In the genomic region with DNA sequence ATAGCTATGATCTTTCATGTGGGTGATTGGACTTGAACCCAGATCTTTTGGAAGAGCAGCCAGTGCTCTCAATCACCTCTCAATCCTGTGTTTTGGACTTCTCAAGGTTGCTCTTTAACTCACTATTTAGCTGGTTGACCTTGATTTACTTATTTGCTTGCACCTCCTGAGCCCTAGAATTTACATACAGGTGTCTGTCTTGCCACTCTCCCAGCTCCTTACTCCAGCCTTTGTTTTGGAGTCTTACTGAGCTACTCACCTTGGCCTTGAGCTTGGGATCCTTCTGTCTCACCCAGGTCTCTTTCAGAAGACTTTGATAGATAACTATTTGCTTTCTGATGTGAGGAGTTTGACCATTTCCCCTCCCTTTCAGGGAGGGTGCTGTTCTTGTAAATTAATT, we compare ENCODE assay signal across 20 mouse cellular contexts. TPM values are rescaled to one million over a fixed set of nuclear protein-coding genes. Genes with fewer than 3 reads are reported as not detected.
A peak's percentile ranks its signal among the peaks of the same experiment; 100 is the strongest.
DNase-seq lines count a peak whose midpoint lies in the region; ATAC-seq and TF ChIP-seq lines count a peak whose summit lies in the region.
"Had no signal": no experiment of that assay in that cellular context is flagged by ENCODE, and none has a peak within 500 bp of the region (broad histone marks: within the 10 kb centered on the region; RNA-seq: fewer than 3 reads in every experiment).

No protein-coding gene starts in this region.

- H3K9me3 ChIP-seq in hindbrain, embryonic 15.5 days: no peaks in the 10 kb centered on the region
- H3K9me3 ChIP-seq in hindbrain, embryonic 10.5 days: no peaks in the 10 kb centered on the region
- no peaks in the 10 kb centered on the region for H3K9me3 ChIP-seq in ES-Bruce4 (replicated peaks; ENCODE audit: control insufficient read depth, insufficient read depth, low read length, poor library complexity, severe bottlenecking)
- H3K9me3 ChIP-seq: embryonic facial prominence, embryonic 15.5 days; forebrain, embryonic 15.5 days; G1E; heart, embryonic 12.5 days; hindbrain, embryonic 12.5 days had no signal

- peak overlapping the region; percentile 68 for H3K27ac ChIP-seq in hindbrain, embryonic 15.5 days (replicated peaks)
- no peak overlapping the region for H3K27ac ChIP-seq in hindbrain, embryonic 10.5 days
- H3K27ac ChIP-seq in ES-Bruce4 (ENCODE audit: insufficient read depth, low read length): peak overlapping the region; percentile 69
- H3K27ac ChIP-seq: heart, adult 2 months had no signal

- H3K27me3 ChIP-seq in hindbrain, embryonic 15.5 days: no peaks in the 10 kb centered on the region
- no peaks in the 10 kb centered on the region for H3K27me3 ChIP-seq in hindbrain, embryonic 10.5 days (ENCODE audit: insufficient read depth, poor library complexity, severe bottlenecking)
- no peaks in the 10 kb centered on the region for H3K27me3 ChIP-seq in ES-Bruce4 (ENCODE audit: control insufficient read depth, insufficient read depth, low read length, poor library complexity, severe bottlenecking)
- no peaks in the 10 kb centered on the region for H3K27me3 ChIP-seq in myocyte (ENCODE audit: control insufficient read depth, insufficient read depth, insufficient read length)
- H3K27me3 ChIP-seq: CH12.LX; embryonic facial prominence, embryonic 15.5 days; forebrain, embryonic 15.5 days; heart, embryonic 12.5 days; hindbrain, embryonic 12.5 days had no signal

- no peak for TF ChIP-seq CTCF in ES-Bruce4 (IDR thresholded peaks at IDR 0.05; ENCODE audit: low read depth, low read length)

- H3K4me3 ChIP-seq in hindbrain, embryonic 15.5 days: no peak overlapping the region
- H3K4me3 ChIP-seq in hindbrain, embryonic 10.5 days: no peak overlapping the region
- no peak overlapping the region for H3K4me3 ChIP-seq in ES-Bruce4 (ENCODE audit: low read depth, low read length)
- no peak overlapping the region for H3K4me3 ChIP-seq in myocyte
- H3K4me3 ChIP-seq: embryonic facial prominence, embryonic 15.5 days; forebrain, embryonic 15.5 days; heart, adult 2 months; heart, embryonic 12.5 days; hindbrain, embryonic 12.5 days had no signal

- no peak overlapping the region for H3K9ac ChIP-seq in hindbrain, embryonic 15.5 days
- no peak overlapping the region for H3K9ac ChIP-seq in ES-Bruce4 (ENCODE audit: low read depth, poor library complexity, severe bottlenecking)
- H3K9ac ChIP-seq: embryonic facial prominence, embryonic 15.5 days; forebrain, embryonic 15.5 days; heart, embryonic 12.5 days; hindbrain, embryonic 12.5 days had no signal

- H3K79me2 ChIP-seq in myocyte (ENCODE audit: control insufficient read depth, insufficient read depth): peaks cover 84% of the 10 kb centered on the region

- no peak for DNase-seq in hindbrain, embryonic 10.5 days (ENCODE audit: low spot score)
- DNase-seq in R1 (ENCODE audit: low read depth, low spot score): peak; percentile 73
- no peak for DNase-seq in adrenal gland, adult (ENCODE audit: inconsistent age in 2 of 2, low spot score in 1 of 2)
- DNase-seq: adrenal gland, adult 2 months; adrenal gland, postnatal 25 days; cerebellum, adult 8-10 months; cerebellum, postnatal 14 days; kidney, adult 11 months had no signal

- TF ChIP-seq POLR2A in ES-Bruce4 (IDR thresholded peaks at IDR 0.05; ENCODE audit: insufficient read depth, low read length) (no peak), myocyte (IDR thresholded peaks at IDR 0.05; ENCODE audit: insufficient read length, low read depth) (no peak)

- H3K36me3 ChIP-seq in hindbrain, embryonic 15.5 days: no peaks in the 10 kb centered on the region
- peaks cover 38% of the 10 kb centered on the region for H3K36me3 ChIP-seq in hindbrain, embryonic 10.5 days
- H3K36me3 ChIP-seq in ES-Bruce4 (ENCODE audit: control insufficient read depth, insufficient read depth, low read length, poor library complexity, severe bottlenecking): peaks cover 9% of the 10 kb centered on the region
- H3K36me3 ChIP-seq in myocyte (ENCODE audit: control insufficient read depth, insufficient read depth): no peaks in the 10 kb centered on the region
- H3K36me3 ChIP-seq: forebrain, embryonic 15.5 days; hindbrain, embryonic 12.5 days had no signal

- H3K4me1 ChIP-seq in hindbrain, embryonic 15.5 days (replicated peaks): peaks cover 25% of the 10 kb centered on the region
- H3K4me1 ChIP-seq in hindbrain, embryonic 10.5 days (replicated peaks): peaks cover 23% of the 10 kb centered on the region
- peaks cover 3% of the 10 kb centered on the region for H3K4me1 ChIP-seq in ES-Bruce4 (ENCODE audit: control insufficient read depth, insufficient read depth, low read length)

- TF ChIP-seq EP300 in ES-Bruce4 (IDR thresholded peaks at IDR 0.05; ENCODE audit: insufficient read depth, low read depth, low read length): no peak

- H3K4me2 ChIP-seq in hindbrain, embryonic 15.5 days: no peak overlapping the region
- peak overlapping the region; percentile 88 for H3K4me2 ChIP-seq in myocyte (ENCODE audit: low read depth)
- H3K4me2 ChIP-seq: forebrain, embryonic 15.5 days; hindbrain, embryonic 12.5 days had no signal

- no peak overlapping the region for H3ac ChIP-seq in myocyte (ENCODE audit: control insufficient read depth, insufficient read length)

- no peak for ATAC-seq in hindbrain, embryonic 15.5 days (ENCODE audit: low FRiP score, low read depth)
- ATAC-seq: activated CD4-positive, CD25-positive, alpha-beta regulatory T cell, adult 4 months; forebrain, embryonic 15.5 days; hindbrain, postnatal 0 days had no signal

TF ChIP-seq in myocyte, 11 proteins besides CTCF, POLR2A, EP300 and RAD21:
- TF ChIP-seq POLR2AphosphoS2 (IDR thresholded peaks at IDR 0.05; ENCODE audit: insufficient read length, low read depth): no peak
- TF ChIP-seq E2F4 (IDR thresholded peaks at IDR 0.05; ENCODE audit: insufficient read depth): no peak
- TF ChIP-seq USF1 (IDR thresholded peaks at IDR 0.05; ENCODE audit: low read depth): no peak
- TF ChIP-seq MAX (IDR thresholded peaks at IDR 0.05; ENCODE audit: low read depth): no peak
- TF ChIP-seq MYOG (IDR thresholded peaks at IDR 0.05; ENCODE audit: control insufficient read depth in 1 of 3, insufficient read depth in 1 of 3, insufficient read length in 2 of 3, low read depth in 2 of 3): no peak
- no peak for TF ChIP-seq TCF12 (IDR thresholded peaks at IDR 0.05; ENCODE audit: insufficient read depth, poor library complexity, severe bottlenecking)
- no peak for TF ChIP-seq MYOD1 (IDR thresholded peaks at IDR 0.05; ENCODE audit: control insufficient read depth in 1 of 3, insufficient read length in 2 of 3, low read depth in 2 of 3)
- no peak for TF ChIP-seq REST (IDR thresholded peaks at IDR 0.05; ENCODE audit: insufficient read depth, insufficient read length)
- TF ChIP-seq CEBPB (IDR thresholded peaks at IDR 0.05; ENCODE audit: insufficient read depth, poor library complexity, severe bottlenecking): no peak
- no peak for TF ChIP-seq TCF3 (IDR thresholded peaks at IDR 0.05; ENCODE audit: insufficient read length, low read depth)
- no peak for TF ChIP-seq SRF (IDR thresholded peaks at IDR 0.05; ENCODE audit: control insufficient read depth, insufficient read length, low read depth)

RNA-seq across cellular contexts. Expression of a gene that starts 20.3 kb away (rescaled TPM):
- polyA plus RNA-seq in hindbrain, embryonic 15.5 days (2015; fragmentation: Nextera tagmentation; extraction: Ambion mirVana): 48.0 and 50.8 TPM in 2 replicates
- polyA plus RNA-seq in hindbrain, embryonic 10.5 days (2016; fragmentation: Nextera tagmentation; extraction: Ambion mirVana): 79.1 and 84.9 TPM in 2 replicates
- polyA plus RNA-seq in ES-Bruce4 (2011; ENCODE audit: insufficient read depth, insufficient read length, low read depth, missing spikeins): 79.9 and 89.5 TPM in 2 replicates
- polyA plus RNA-seq in myocyte (2012; fragmentation: generic; extraction: Trizol): 7.5 TPM

RNA-seq across cellular contexts. Expression of a gene that starts 48.7 kb away (rescaled TPM):
- polyA plus RNA-seq in hindbrain, embryonic 15.5 days (2015; fragmentation: Nextera tagmentation; extraction: Ambion mirVana): 13.0 and 13.7 TPM in 2 replicates
- polyA plus RNA-seq in hindbrain, embryonic 10.5 days (2016; fragmentation: Nextera tagmentation; extraction: Ambion mirVana): 5.3 and 7.9 TPM in 2 replicates
- polyA plus RNA-seq in ES-Bruce4 (2011; ENCODE audit: insufficient read depth, insufficient read length, low read depth, missing spikeins): 11.7 and 13.5 TPM in 2 replicates
- 61.7 TPM for polyA plus RNA-seq in myocyte (2012; fragmentation: generic; extraction: Trizol)
- polyA plus RNA-seq: activated CD4-positive, CD25-positive, alpha-beta regulatory T cell, adult 4 months; G1E had no signal
